8 mouse cellular contexts compared by ENCODE assay signal in genomic region chr7:81344544-81345446, GRCm38 (mm10). TPM values are rescaled to one million over a fixed set of nuclear protein-coding genes. Genes with fewer than 3 reads are reported as not detected.
DNase-seq lines count a peak whose midpoint lies in the region; ATAC-seq and TF ChIP-seq lines count a peak whose summit lies in the region.

Rps17 (minus strand) TSS chr7:81345254.

- TF ChIP-seq EP300 in liver, postnatal 0 days (IDR thresholded peaks at IDR 0.05; ENCODE audit: low read depth), result no peak

- DNase-seq in c-Kit-positive CD71-positive TER-119-positive erythroid progenitor cells, embryonic 14.5 days (ENCODE audit: low spot score), result peak; percentile 91
- peak; percentile 98 to 99 for DNase-seq in heart, postnatal 10 days
- peak; percentile 68 for DNase-seq in large intestine, adult 2 months (ENCODE audit: low read depth, low spot score)
- DNase-seq in liver, postnatal 0 days, result peak; percentile 99
- DNase-seq in testis, postnatal 10 days (ENCODE audit: low spot score), result peak; percentile 99

- WGBS in forebrain, embryonic 13.5 days, result under 1% methylated on average over 84 of the region's 85 CpGs
- WGBS in large intestine, adult 2 months, result under 1% methylated on average over 85 of the region's 85 CpGs
- WGBS in liver, postnatal 0 days (ENCODE audit: insufficient replicate concordance), result under 1% methylated on average over 85 of the region's 85 CpGs
- WGBS in neural tube, embryonic 14.5 days, result under 1% methylated on average over 82 of the region's 85 CpGs

- H3K27me3 ChIP-seq in E14TG2a.4 (ENCODE audit: insufficient read depth, low read length), result no peaks in the 10 kb centered on the region
- H3K27me3 ChIP-seq in forebrain, embryonic 13.5 days, result no peaks in the 10 kb centered on the region
- no peaks in the 10 kb centered on the region for H3K27me3 ChIP-seq in liver, postnatal 0 days (ENCODE audit: insufficient read depth, low read length)
- H3K27me3 ChIP-seq in neural tube, embryonic 14.5 days (ENCODE audit: control insufficient read depth, insufficient read depth, low read length), result no peaks in the 10 kb centered on the region

- H3K36me3 ChIP-seq in E14TG2a.4 (ENCODE audit: insufficient read depth, low read length), result peaks cover 48% of the 10 kb centered on the region
- peaks cover 42% of the 10 kb centered on the region for H3K36me3 ChIP-seq in forebrain, embryonic 13.5 days (ENCODE audit: poor library complexity, severe bottlenecking)
- H3K36me3 ChIP-seq in liver, postnatal 0 days (replicated peaks; ENCODE audit: insufficient read depth, low read length), result peaks cover 32% of the 10 kb centered on the region
- H3K36me3 ChIP-seq in neural tube, embryonic 14.5 days (ENCODE audit: control insufficient read depth, insufficient read depth, low read length), result peaks cover 28% of the 10 kb centered on the region; the same call in 1 of the 2 replicates

- intact Hi-C loops in heart, postnatal 10 days (cut with DNase I), result loop anchor here (2.0 to 10.0 kb wide), 2 partner anchors 226 to 350 kb away; partner anchors contain the start of genes Whamm and Zfp592

- H3K27ac ChIP-seq in forebrain, embryonic 13.5 days, result peak within 1 kb of the TSS; percentile 90
- H3K27ac ChIP-seq in liver, postnatal 0 days (ENCODE audit: low read depth), result peak within 1 kb of the TSS; percentile 87
- peak within 1 kb of the TSS; percentile 84 for H3K27ac ChIP-seq in neural tube, embryonic 14.5 days (ENCODE audit: low read depth, low read length)

- H3K4me2 ChIP-seq in forebrain, embryonic 13.5 days, result peak within 1 kb of the TSS; percentile 94
- H3K4me2 ChIP-seq in liver, postnatal 0 days (ENCODE audit: low read depth, low read length), result peak within 1 kb of the TSS; percentile 90
- H3K4me2 ChIP-seq in neural tube, embryonic 14.5 days (ENCODE audit: low read depth, low read length), result peak within 1 kb of the TSS; percentile 75

- peaks cover 50% of the 10 kb centered on the region for H3K4me1 ChIP-seq in E14TG2a.4 (replicated peaks; ENCODE audit: low read depth, low read length)
- peaks cover 25% of the 10 kb centered on the region for H3K4me1 ChIP-seq in forebrain, embryonic 13.5 days
- H3K4me1 ChIP-seq in liver, postnatal 0 days (ENCODE audit: insufficient read depth), result peaks cover 28% of the 10 kb centered on the region
- peaks cover 17% of the 10 kb centered on the region for H3K4me1 ChIP-seq in neural tube, embryonic 14.5 days (ENCODE audit: control insufficient read depth, insufficient read depth, low read length)

- peak; percentile 94 for ATAC-seq in forebrain, embryonic 13.5 days
- peak; percentile 90 for ATAC-seq in liver, postnatal 0 days
- peak; percentile 94 for ATAC-seq in neural tube, embryonic 14.5 days (ENCODE audit: low read depth)

- H3K9ac ChIP-seq in forebrain, embryonic 13.5 days, result peak within 1 kb of the TSS; percentile 99
- H3K9ac ChIP-seq in liver, postnatal 0 days (replicated peaks), result peak within 1 kb of the TSS; percentile 78
- peak within 1 kb of the TSS; percentile 90 for H3K9ac ChIP-seq in neural tube, embryonic 14.5 days (replicated peaks; ENCODE audit: low read depth, low read length)

- H3K4me3 ChIP-seq in E14TG2a.4 (replicated peaks; ENCODE audit: low read length), result peak within 1 kb of the TSS; percentile 100
- H3K4me3 ChIP-seq in forebrain, embryonic 13.5 days, result peak within 1 kb of the TSS; percentile 97
- H3K4me3 ChIP-seq in liver, postnatal 0 days (ENCODE audit: low read depth, low read length), result peak within 1 kb of the TSS; percentile 78
- peak within 1 kb of the TSS; percentile 66 for H3K4me3 ChIP-seq in neural tube, embryonic 14.5 days (ENCODE audit: low read depth, low read length)

- no peaks in the 10 kb centered on the region for H3K9me3 ChIP-seq in E14TG2a.4 (ENCODE audit: low read length)
- no peaks in the 10 kb centered on the region for H3K9me3 ChIP-seq in forebrain, embryonic 13.5 days (replicated peaks)
- no peaks in the 10 kb centered on the region for H3K9me3 ChIP-seq in liver, postnatal 0 days (ENCODE audit: low read length)
- H3K9me3 ChIP-seq in neural tube, embryonic 14.5 days (ENCODE audit: control insufficient read depth, low read length), result no peaks in the 10 kb centered on the region

- peak; percentile 43 for TF ChIP-seq CTCF in E14TG2a.4 (conservative IDR thresholded peaks at IDR 0.05; ENCODE audit: low read length)
- peak; percentile 99 for TF ChIP-seq CTCF in liver, postnatal 0 days (IDR thresholded peaks at IDR 0.05; ENCODE audit: low read depth)

RNA-seq across cellular contexts. Expression of gene Rps17, which starts in this region (rescaled TPM):
- 1,016 and 1,034 TPM in 2 replicates for polyA plus RNA-seq in forebrain, embryonic 13.5 days (2015; fragmentation: Nextera tagmentation; extraction: Ambion mirVana)
- total RNA-seq in heart, postnatal 10 days (2021), result 1,000 to 10,000 TPM in 1 of 2 experiments, 100 to 1,000 TPM in 1; 997 to 1,016 TPM
- polyA plus RNA-seq in large intestine, adult 2 months (2012; rRNA removed), result 1,160 and 1,440 TPM in 2 replicates
- polyA plus RNA-seq in liver, postnatal 0 days (2015; fragmentation: Nextera tagmentation; extraction: Ambion mirVana), result 684 and 710 TPM in 2 replicates
- 743 and 749 TPM in 2 replicates for polyA plus RNA-seq in neural tube, embryonic 14.5 days (2014; fragmentation: Nextera tagmentation; extraction: Ambion mirVana)

Comparison
In these comparisons a context has a peak if more than half of its experiments do, and no peak if none do; other contexts are left out.
1. Peak in every context shown above with its lines: DNase-seq, ATAC-seq, H3K4me3 ChIP-seq and H3K27ac ChIP-seq.